Mouse (Mus musculus) large intestine, adult 2 months (tissue): ENCODE data around the gene Hsp90ab1. TPM values are rescaled to one million over a fixed set of nuclear protein-coding genes. Genes with fewer than 3 reads are reported as not detected.

Source experiments
- DNase-seq: peaks from one replicate; pipeline ENCODE4 v3.0.0-alpha.2; 2012; ENCODE audit warnings: low read depth, low spot score
- WGBS: fragments of 180-500 bp; shearing (Covaris S2); methylation state at CpG from one replicate; pipeline ENCODE4 v1.1.7; 2018; 5-methylcytosine and 5-hydroxymethylcytosine counted together
- polyA plus RNA-seq: library from polyadenylated mRNA; depleted of rRNA; stranded (reverse); fragments of >200 nt; gene quantifications from 2 replicates; pipeline ENCODE4 v1.2.3, GENCODE M21; 2012

The Hsp90ab1 gene
- polyA plus RNA-seq, 1 experiment: 417 TPM

DNA sequence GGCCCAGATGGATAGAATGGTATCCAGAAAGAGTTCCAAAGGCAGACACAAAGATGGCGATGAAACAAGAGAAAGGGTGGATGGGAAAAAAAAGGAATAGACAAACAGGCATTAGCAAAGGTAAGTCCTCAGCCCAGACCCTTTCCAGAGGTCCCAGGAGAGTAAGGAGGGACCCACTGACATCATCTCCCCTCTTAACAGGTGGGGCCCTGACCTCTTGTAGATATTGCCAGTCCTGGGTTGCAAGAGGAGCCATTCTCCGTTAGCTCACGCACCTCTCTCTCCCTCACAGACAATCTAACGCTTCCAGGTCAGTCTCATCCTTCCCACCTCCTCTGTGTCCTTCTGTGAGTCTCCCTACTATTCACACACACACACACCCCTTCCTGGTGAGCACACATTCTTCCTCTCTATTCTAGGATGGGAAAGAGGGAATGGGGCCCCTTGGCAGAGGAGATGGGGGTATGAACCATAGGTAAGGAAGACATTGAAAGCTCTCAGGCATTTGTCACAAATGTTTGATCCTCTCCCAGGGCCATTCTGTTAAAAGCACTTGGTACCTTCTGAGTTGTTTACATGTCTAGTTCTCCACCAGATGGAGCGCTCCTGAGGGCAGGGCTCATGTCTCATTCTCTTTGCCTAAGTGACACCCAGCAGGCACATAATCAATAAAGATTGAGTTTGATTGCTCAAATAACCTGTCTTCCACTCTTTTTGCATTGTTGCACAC, 25.4 kb downstream of the Hsp90ab1 start:
- DNase-seq: no peak
- WGBS: 65% methylated on average over 5 of the region's 5 CpGs

GRCm38 (mm10) chr17:45546941-45547340, 26.1 kb downstream of the Hsp90ab1 start:
- 80% methylated on average over 16 of the region's 16 CpGs for WGBS
- DNase-seq: no peak

GRCm38 (mm10) chr17:45545278-45545961, 27.7 kb downstream of the Hsp90ab1 start:
- 19% methylated on average over 74 of the region's 74 CpGs for WGBS
- no peak for DNase-seq

DNA sequence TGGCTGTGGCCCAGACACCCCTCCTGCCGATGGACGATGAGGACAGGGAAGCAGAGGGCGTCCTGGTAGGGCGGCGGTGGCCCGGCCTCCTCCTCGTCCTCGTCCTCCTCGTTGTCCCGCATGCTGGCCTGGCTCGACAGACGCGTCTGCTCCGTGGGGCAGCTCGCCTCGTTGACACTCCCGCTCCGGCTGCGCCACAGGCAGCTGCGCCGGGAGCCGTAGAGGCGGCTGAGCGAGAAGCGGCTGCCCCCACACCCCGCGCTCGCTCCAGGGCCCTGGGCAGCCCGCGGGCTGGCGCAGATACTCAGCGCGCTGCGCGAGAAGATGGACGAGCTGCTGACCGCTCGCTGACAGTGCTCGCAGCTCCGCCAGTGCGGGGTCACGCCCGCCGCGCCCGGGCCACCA, 28.2 kb downstream of the Hsp90ab1 start:
- no peak for DNase-seq
- 21% methylated on average over 46 of the region's 46 CpGs for WGBS

DNA sequence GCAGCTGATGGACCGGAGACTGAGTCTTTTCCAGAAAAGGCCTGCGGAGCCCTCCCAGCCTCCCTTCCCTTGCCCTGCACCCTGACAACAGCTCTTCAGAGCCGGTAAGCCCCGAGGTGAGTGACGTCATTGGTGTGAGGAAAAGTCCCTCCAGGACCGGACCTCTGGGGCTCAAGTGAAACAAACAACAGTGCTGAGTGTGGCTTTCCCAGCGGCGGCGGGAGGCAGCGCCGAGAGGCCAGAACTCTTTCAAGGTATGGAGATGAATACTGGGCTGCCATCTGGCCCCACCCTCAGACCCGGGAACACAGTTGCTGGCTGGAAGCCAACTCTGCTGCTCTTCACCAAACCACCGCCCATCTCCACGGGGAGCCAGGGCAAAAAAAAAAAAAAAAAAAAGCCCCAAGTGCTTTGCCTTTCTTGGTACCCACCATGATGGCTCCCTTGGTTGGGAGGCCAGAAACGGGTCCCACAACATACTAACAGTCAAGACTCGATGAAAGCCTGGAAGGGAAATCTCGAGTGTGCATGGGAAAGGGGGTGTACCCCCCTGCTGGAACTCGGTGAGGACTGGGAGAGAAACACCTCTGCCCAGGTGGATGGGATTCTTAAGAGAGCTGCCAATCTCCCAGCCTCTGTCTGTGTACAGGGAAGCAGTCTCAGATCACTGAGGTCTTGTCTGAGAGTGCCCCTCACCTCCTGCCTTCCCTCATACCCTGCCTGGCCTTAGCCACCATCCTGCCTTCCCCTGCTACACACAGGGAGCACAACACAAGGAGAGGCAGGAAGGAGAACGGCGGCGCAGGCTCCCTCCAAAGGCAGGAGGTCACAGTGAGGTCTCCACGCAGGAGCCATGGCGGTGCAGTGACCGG, 28.8 kb downstream of the Hsp90ab1 start:
- DNase-seq: no peak
- WGBS: 16% methylated on average over 24 of the region's 24 CpGs

- WGBS: 29% methylated on average over 1 of the region's 1 CpGs
These were observed 30.0 kb downstream of the Hsp90ab1 start for GRCm38 (mm10) chr17:45543115-45543514.

DNA sequence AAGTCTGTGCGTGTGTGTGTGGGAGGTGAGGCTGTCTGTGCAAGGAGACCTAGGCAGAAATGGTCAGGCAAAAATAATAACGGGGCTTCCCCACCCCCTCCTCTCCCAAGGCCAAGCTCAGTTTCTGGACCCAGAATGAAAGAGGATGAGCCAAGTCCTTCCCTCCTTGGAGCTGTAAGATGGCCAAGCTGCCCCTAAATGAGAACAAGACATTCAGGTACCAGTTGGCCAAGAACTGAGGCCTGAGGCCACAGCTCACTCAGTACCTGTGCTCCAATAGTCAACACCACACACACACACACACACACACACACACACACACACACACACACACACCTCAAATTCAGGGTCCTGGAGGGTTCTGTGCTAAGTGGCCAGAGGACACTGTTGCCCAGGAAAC, 30.4 kb downstream of the Hsp90ab1 start:
- 71% methylated on average over 2 of the region's 2 CpGs for WGBS
- no peak for DNase-seq

More at GRCm38 (mm10) chr17:45543115-45543514, 30.0 kb downstream of the Hsp90ab1 start:
- no peak for DNase-seq

- WGBS: 21% methylated on average over 6 of the region's 6 CpGs
These were observed 30.9 kb downstream of the Hsp90ab1 start for GRCm38 (mm10) chr17:45542129-45542528.

GRCm38 (mm10) chr17:45539664-45540063, 33.4 kb downstream of the Hsp90ab1 start:
- 75% methylated on average over 21 of the region's 21 CpGs for WGBS

More at GRCm38 (mm10) chr17:45542129-45542528, 30.9 kb downstream of the Hsp90ab1 start:
- no peak for DNase-seq

GRCm38 (mm10) chr17:45538394-45538793, 34.7 kb downstream of the Hsp90ab1 start:
- WGBS: 48% methylated on average over 4 of the region's 4 CpGs
- no peak for DNase-seq

More at GRCm38 (mm10) chr17:45539664-45540063, 33.4 kb downstream of the Hsp90ab1 start:
- no peak for DNase-seq

- 13% methylated on average over 5 of the region's 5 CpGs for WGBS
- DNase-seq: no peak
These were observed 36.8 kb downstream of the Hsp90ab1 start for GRCm38 (mm10) chr17:45536264-45536663.

DNA sequence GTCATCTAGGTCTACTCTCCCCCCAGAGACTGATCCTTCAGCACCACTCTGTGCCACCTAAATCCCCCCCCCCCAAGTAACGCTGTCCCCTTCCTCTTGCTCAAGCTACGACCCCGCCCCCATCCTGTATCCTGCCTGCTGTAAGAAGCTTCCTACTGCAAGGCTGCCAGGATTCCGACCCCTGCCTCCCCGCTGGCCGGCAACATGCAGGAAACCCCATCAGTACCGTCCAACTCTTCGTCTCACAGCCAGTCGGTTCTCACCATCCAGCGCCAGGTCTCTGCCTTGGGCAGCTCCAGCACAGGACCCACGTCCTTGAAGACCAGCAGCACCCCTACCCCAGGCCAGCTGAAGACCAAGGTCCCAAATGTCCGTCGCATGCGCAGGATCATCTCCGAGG, 40.2 kb downstream of the Hsp90ab1 start:
- no peak for DNase-seq
- 50% methylated on average over 15 of the region's 15 CpGs for WGBS

- WGBS: 38% methylated on average over 13 of the region's 13 CpGs
- no peak for DNase-seq
These were observed 42.7 kb downstream of the Hsp90ab1 start for GRCm38 (mm10) chr17:45530346-45530782.

- 22% methylated on average over 5 of the region's 5 CpGs for WGBS
- no peak for DNase-seq
These were observed 46.5 kb downstream of the Hsp90ab1 start for GRCm38 (mm10) chr17:45526571-45526970.

GRCm38 (mm10) chr17:45524961-45525360, 48.1 kb downstream of the Hsp90ab1 start:
- no peak for DNase-seq
- 50% methylated on average over 4 of the region's 4 CpGs for WGBS

DNA sequence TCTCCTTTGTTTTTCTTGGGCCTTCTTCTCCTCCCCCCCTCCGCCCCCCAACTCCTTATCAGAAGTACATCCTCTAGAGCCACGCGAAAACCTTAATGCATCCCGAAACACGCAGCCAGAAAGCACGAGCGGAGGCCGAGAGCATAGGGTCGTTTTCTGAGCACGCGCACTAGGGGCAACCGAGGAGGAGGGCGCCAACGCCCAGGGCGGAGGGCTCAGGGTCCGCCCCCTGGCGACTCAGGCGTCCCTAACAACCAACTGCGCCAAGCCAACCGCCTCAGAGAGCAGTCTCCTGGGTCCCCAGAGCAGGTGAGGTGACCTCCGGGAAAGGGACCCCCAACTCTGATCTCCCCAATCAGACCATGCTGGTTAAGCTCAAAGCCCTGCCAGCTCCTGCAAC, 49.8 kb downstream of the Hsp90ab1 start, which contains the start of gene Tcte1:
TSS of gene Tcte1 (plus strand) at position 172 of the 400 bp plus-strand sequence.
- WGBS: 3% methylated on average over 21 of the region's 21 CpGs
- DNase-seq: no peak

DNA sequence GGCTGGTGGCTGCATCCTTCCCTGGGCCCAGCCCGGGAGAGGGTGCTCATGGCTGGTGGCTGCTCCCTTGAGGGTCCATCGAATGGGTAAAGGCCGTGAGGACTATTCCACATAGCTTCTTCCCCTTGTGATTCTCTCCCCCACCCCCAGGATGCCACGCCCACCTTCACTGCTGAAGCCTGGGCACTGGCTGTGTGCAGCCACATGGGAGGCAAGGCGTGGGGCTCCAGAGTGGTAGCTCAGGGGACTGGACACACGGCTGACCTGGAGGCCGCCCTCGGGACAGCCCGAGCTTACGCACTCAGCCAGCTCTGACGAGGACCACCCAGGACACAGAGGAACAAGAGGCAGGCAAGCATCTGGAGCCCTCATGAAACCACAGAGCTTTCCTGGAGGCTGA, 52.9 kb downstream of the Hsp90ab1 start:
- no peak for DNase-seq
- WGBS: 79% methylated on average over 11 of the region's 11 CpGs

GRCm38 (mm10) chr17:45518766-45519475, 54.1 kb downstream of the Hsp90ab1 start:
- 72% methylated on average over 12 of the region's 12 CpGs for WGBS
- no peak for DNase-seq
